Mouse (Mus musculus) limb, embryonic 14.5 days (tissue): ENCODE data around the gene Rabl3. TPM values are rescaled to one million over a fixed set of nuclear protein-coding genes. Genes with fewer than 3 reads are reported as not detected.

Experiments used
- ATAC-seq: fragments of 200-750 bp; cut with Nextera tagmentation; 2 replicates; pipeline ENCODE4 v1.8.0; 2017; ENCODE audit warnings: low read depth, moderate number of reproducible peaks, moderate TSS enrichment; ENCODE audit not compliant: low FRiP score
- DNase-seq: peaks from one replicate; pipeline ENCODE4 v3.0.0-alpha.2; 2015; ENCODE audit warnings: low spot score
- H3K27ac ChIP-seq: fragments of 300-500 bp; sonication (generic); replicated peaks from 2 replicates; pipeline ENCODE4 v1.5.1; 2014; ENCODE audit warnings: low read depth, mild to moderate bottlenecking, low read length, moderate library complexity, mixed read lengths
- H3K27me3 ChIP-seq: fragments of 300-500 bp; sonication (generic); 2 replicates; pipeline ENCODE4 v1.6.1; 2014; ENCODE audit warnings: low read length, mixed read lengths; ENCODE audit not compliant: control insufficient read depth, insufficient read depth
- H3K36me3 ChIP-seq: fragments of 300-500 bp; sonication (generic); 2 replicates; pipeline ENCODE4 v1.6.1; 2014; ENCODE audit warnings: mild to moderate bottlenecking, low read length, moderate library complexity, mixed read lengths; ENCODE audit not compliant: control insufficient read depth, insufficient read depth
- H3K4me1 ChIP-seq: fragments of 300-500 bp; sonication (generic); 2 replicates; pipeline ENCODE4 v1.6.1; 2014; ENCODE audit warnings: antibody characterized with exemption, low read length, mixed read lengths; ENCODE audit not compliant: control insufficient read depth, insufficient read depth
- H3K4me2 ChIP-seq: fragments of 300-500 bp; sonication (generic); replicated peaks from 2 replicates; pipeline ENCODE4 v1.6.1; 2014; ENCODE audit warnings: low read depth, mild to moderate bottlenecking, low read length, moderate library complexity; ENCODE audit not compliant: severe bottlenecking
- H3K4me3 ChIP-seq: fragments of 300-500 bp; sonication (generic); replicated peaks from 2 replicates; pipeline ENCODE4 v1.5.1; 2014; ENCODE audit warnings: low read length
- H3K9ac ChIP-seq: fragments of 300-500 bp; sonication (generic); 2 replicates; pipeline ENCODE4 v1.6.1; 2014; ENCODE audit warnings: mild to moderate bottlenecking, low read depth, low read length, moderate library complexity; ENCODE audit not compliant: severe bottlenecking
- H3K9me3 ChIP-seq: fragments of 300-500 bp; sonication (generic); 2 replicates; pipeline ENCODE4 v1.6.1; 2016; ENCODE audit warnings: low read length; ENCODE audit not compliant: control insufficient read depth
- POLR2A ChIP-seq: fragments of 200-500 bp; IDR thresholded peaks from 2 replicates; pipeline ENCODE4 v1.8.0; 2012; ENCODE audit warnings: inconsistent platforms, mild to moderate bottlenecking, moderate library complexity, borderline replicate concordance; ENCODE audit not compliant: insufficient read depth, insufficient read length; ENCODE audit errors: extremely low read depth
- WGBS: fragments of 180-500 bp; shearing (Covaris S2); extraction: QIAGEN DNeasy Blood & Tissue Kit; methylation state at CpG from one replicate; pipeline ENCODE4 v1.1.7; 2014; 5-methylcytosine and 5-hydroxymethylcytosine counted together
- polyA plus RNA-seq, 2 experiments: library from polyadenylated mRNA; depleted of rRNA in 1 of 2; stranded (reverse) in 1 of 2; unstranded in 1 of 2; fragments of >200 nt; fragmentation: Nextera tagmentation in 1 of 2; extraction: Ambion mirVana in 1 of 2; gene quantifications; 2 replicates each; pipeline versions ENCODE4 v1.2.1 to v1.2.3; 2012 to 2014

Rabl3 gene
- polyA plus RNA-seq, 2 experiments, result 11.9 to 27.8 TPM

DNA sequence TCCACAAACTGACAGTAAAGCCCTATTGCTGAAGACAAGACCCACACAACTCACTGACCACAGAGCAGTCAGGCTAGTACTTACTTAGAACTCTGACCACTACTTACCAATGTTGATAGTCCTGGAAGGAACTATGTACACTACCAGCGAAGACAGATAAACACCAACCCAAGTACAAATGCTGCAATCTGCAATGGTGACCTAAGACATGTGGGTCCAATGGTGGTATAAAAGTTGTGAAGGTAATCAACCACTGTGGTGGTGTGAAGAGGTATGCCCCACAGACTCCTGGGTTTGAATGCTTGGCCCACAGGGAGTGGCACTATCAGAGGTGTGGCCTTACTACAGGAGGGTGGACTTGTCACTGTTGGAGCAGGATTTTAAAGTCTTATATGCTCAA lies 20.0 kb upstream of the Rabl3 start:
- Histone ChIP-seq H3K27ac (no peak overlapping the region), H3K9ac (no peak overlapping the region), H3K36me3 (peaks cover 58% of the 10 kb centered on the region), H3K9me3 (peaks cover 5% of the 10 kb centered on the region; the same call in 1 of the 2 replicates), H3K27me3 (no peaks in the 10 kb centered on the region), H3K4me3 (no peak overlapping the region), H3K4me2 (no peak overlapping the region), H3K4me1 (no peaks in the 10 kb centered on the region)
- TF ChIP-seq POLR2A, result no peak
- ATAC-seq (no peak), DNase-seq (no peak)
- WGBS, result 95% methylated on average over 1 of the region's 1 CpGs

DNA sequence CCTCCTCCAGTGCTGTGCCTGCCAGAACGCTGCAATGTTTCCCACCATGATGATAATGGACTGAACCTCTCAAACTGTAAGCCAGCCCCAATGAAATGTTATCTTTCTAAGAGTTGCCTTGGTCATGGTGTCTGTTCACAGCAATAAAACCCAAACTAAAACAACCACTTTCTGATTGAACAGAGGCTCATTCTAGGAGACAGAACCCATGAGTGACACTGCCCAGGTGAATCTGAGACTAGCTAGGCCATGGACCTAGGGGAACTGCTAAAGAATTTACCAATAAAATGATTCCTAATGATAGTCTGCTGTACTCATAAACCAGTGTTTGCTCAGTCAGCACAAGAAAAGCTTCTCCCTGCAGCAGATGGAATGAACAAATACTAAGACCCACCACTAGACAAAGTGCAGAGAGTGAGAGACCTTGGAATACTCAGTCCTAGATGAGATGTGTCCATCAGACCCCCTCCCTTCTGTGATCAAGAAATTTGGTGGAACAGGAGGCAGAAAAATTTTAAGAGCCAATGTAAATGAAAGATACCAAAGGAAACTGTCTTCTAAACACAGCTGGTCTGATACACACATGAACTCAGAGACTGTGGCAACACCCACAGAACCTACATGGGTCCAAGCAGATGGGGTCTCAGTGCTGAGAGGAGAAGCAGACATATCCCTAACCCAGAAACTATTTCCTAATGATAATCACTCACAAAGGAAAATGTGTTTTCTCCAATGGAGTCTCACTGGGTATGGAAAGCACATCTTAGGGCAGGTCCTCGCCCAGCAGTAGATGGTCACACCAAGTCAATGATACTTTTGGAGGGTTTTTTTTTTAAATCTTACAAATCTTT lies 19.3 kb upstream of the Rabl3 start:
- no peaks in the 10 kb centered on the region for H3K27me3 ChIP-seq
- H3K4me3 ChIP-seq, result no peak overlapping the region
- H3K4me1 ChIP-seq, result no peaks in the 10 kb centered on the region
- WGBS, result 96% methylated on average over 2 of the region's 2 CpGs
- ATAC-seq (no peak), DNase-seq (no peak)
- no peak for TF ChIP-seq POLR2A
- H3K9ac ChIP-seq, result no peak overlapping the region
- H3K36me3 ChIP-seq, result peaks cover 51% of the 10 kb centered on the region
- H3K4me2 ChIP-seq, result no peak overlapping the region
- no peak overlapping the region for H3K27ac ChIP-seq
- H3K9me3 ChIP-seq, result peaks cover 5% of the 10 kb centered on the region; the same call in 1 of the 2 replicates

DNA sequence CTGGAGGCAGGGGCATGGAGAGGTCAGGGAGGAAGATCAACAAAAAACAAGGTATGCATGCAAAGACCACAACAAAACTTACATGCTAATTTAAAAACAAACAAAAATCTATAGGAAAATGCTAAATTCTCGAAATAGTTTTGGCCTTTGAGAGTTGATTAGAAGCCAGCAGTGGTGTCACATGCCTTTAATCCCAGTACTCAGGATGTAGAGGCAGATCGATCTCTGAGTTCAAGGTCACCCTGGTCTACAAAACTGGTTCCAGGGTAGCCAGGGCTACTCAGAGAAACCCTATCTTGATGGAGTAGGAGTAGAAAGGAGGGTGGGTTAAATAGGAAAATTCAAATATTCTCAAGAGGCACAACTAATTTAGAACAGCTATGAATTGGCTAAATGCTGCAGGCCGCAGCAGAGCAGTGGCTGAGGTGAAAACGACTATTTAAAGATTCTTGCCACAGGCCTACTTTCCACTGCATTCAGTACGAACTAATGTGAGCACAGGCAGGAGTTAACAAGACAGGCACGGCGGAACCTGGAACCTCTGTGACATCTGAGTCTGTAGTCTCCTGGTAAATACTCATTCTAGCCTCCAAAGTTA lies 17.5 kb upstream of the Rabl3 start:
- Histone ChIP-seq H3K4me3 (no peak overlapping the region), H3K27me3 (no peaks in the 10 kb centered on the region), H3K27ac (no peak overlapping the region), H3K4me1 (no peaks in the 10 kb centered on the region), H3K9ac (no peak overlapping the region), H3K9me3 (peaks cover 5% of the 10 kb centered on the region; the same call in 1 of the 2 replicates), H3K4me2 (no peak overlapping the region), H3K36me3 (peaks cover 46% of the 10 kb centered on the region)
- ATAC-seq (no peak), DNase-seq (no peak)
- WGBS, result 86% methylated on average over 7 of the region's 7 CpGs
- no peak for TF ChIP-seq POLR2A

DNA sequence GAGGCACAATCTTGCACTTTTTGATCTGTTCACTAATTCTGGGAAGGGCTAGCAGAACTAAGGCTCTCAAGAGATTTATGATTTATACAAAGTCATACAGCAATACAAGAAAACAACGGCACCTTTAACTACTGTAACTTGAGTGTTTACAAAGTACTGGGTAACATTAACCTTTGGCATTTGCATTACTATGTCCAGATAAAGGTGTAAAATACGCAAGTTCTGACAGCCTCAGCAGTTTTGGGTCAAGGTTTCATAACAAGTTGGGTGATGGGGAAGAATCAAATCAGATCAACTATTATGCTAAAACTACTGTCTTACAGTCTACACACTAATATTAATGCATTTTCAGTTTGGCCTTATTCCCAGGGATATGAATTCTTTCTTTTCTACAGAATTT lies 14.6 kb upstream of the Rabl3 start:
- 95% methylated on average over 2 of the region's 2 CpGs for WGBS
- Histone ChIP-seq H3K9ac (no peak overlapping the region), H3K4me3 (no peak overlapping the region), H3K27ac (no peak overlapping the region), H3K36me3 (peaks cover 34% of the 10 kb centered on the region), H3K4me1 (no peaks in the 10 kb centered on the region), H3K9me3 (peaks cover 5% of the 10 kb centered on the region; the same call in 1 of the 2 replicates), H3K27me3 (no peaks in the 10 kb centered on the region), H3K4me2 (no peak overlapping the region)
- no peak for TF ChIP-seq POLR2A
- DNase-seq (no peak), ATAC-seq (no peak)

DNA sequence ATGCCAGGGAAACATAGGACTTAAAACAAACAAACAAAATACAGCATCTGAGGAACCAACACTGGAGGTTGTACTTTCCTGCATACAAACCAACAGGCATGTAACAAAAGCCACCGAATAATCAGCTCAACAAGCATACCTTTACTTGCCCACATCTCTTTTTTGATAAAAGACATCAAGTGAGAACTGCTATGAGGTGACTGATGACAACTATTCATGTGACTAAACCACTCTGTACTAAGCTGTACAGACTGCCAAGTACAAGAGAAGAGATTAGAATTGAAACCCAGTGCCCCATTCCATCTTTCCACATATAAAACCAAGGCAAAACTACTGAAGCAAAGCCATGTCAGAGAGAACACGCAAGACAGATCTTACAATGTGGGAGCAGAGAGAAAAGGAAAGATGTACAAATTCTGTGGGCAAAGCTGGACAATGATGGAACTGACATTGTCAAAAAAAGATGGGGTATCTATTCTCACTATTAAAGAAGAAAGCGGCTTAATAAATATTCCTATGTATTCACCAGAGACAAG lies 12.9 kb upstream of the Rabl3 start:
- no peak for ATAC-seq
- Histone ChIP-seq H3K4me3 (no peak overlapping the region), H3K9ac (no peak overlapping the region), H3K36me3 (peaks cover 20% of the 10 kb centered on the region), H3K4me2 (no peak overlapping the region), H3K4me1 (no peaks in the 10 kb centered on the region), H3K27me3 (no peaks in the 10 kb centered on the region), H3K27ac (no peak overlapping the region), H3K9me3 (no peaks in the 10 kb centered on the region)
- TF ChIP-seq POLR2A, result no peak
- 96% methylated on average over 3 of the region's 3 CpGs for WGBS
- DNase-seq, result no peak
